Mouse (Mus musculus) stomach, postnatal 0 days (tissue): ENCODE measurements at regions not wholly inside any gene's neighbourhood (a gene's known extent, or its start where the extent isn't known, plus 50 kb on each side); places are given as distances from the start of the nearest gene placed in this dataset.

ENCODE experiments used
- ATAC-seq: fragments of 200-750 bp; cut with Nextera tagmentation; 2 replicates; pipeline ENCODE4 v1.8.0; 2017; ENCODE audit not compliant: low FRiP score, low TSS enrichment
- DNase-seq: peaks from one replicate; pipeline ENCODE4 v3.0.0-alpha.2; 2016; ENCODE audit warnings: low spot score
- H3K27ac ChIP-seq: fragments of 300-500 bp; sonication (generic); replicated peaks from 2 replicates; pipeline ENCODE4 v1.5.1; 2014; ENCODE audit warnings: mild to moderate bottlenecking, control low read depth
- H3K27me3 ChIP-seq: fragments of 300-500 bp; sonication (generic); 2 replicates; pipeline ENCODE4 v1.6.1; 2014; ENCODE audit warnings: low read length; ENCODE audit not compliant: control insufficient read depth, insufficient read depth
- H3K36me3 ChIP-seq: fragments of 300-500 bp; sonication (generic); 2 replicates; pipeline ENCODE4 v1.6.1; 2014; ENCODE audit warnings: low read length, mixed read lengths; ENCODE audit not compliant: control insufficient read depth, insufficient read depth
- H3K4me1 ChIP-seq: fragments of 300-500 bp; sonication (generic); replicated peaks from 2 replicates; pipeline ENCODE4 v1.6.1; 2014; ENCODE audit warnings: antibody characterized with exemption; ENCODE audit not compliant: control insufficient read depth, insufficient read depth
- H3K4me2 ChIP-seq: fragments of 300-500 bp; sonication (generic); replicated peaks from 2 replicates; pipeline ENCODE4 v1.6.1; 2014; ENCODE audit warnings: low read depth, mild to moderate bottlenecking, control low read depth, moderate library complexity
- H3K4me3 ChIP-seq: fragments of 300-500 bp; sonication (generic); 2 replicates; pipeline ENCODE4 v1.5.1; 2014; ENCODE audit warnings: low read depth, low read length, control low read depth
- H3K9ac ChIP-seq: fragments of 300-500 bp; sonication (generic); 2 replicates; pipeline ENCODE4 v1.6.1; 2014; ENCODE audit warnings: mild to moderate bottlenecking, low read length, control low read depth, mixed read lengths
- H3K9me3 ChIP-seq: fragments of 300-500 bp; sonication (generic); 2 replicates; pipeline ENCODE4 v1.6.1; 2016; ENCODE audit warnings: low read length; ENCODE audit not compliant: control insufficient read depth
- CTCF ChIP-seq: IDR thresholded peaks from 2 replicates; pipeline ENCODE4 v1.5.1; 2016; ENCODE audit warnings: antibody characterized with exemption, low read depth, mild to moderate bottlenecking, moderate library complexity
- EP300 ChIP-seq: optimal IDR thresholded peaks from 2 replicates; pipeline ENCODE3; 2016; ENCODE audit warnings: antibody characterized with exemption
- WGBS: fragments of 180-500 bp; shearing (Covaris S2); extraction: QIAGEN DNeasy Blood & Tissue Kit; methylation state at CpG from one replicate; pipeline ENCODE4 v1.1.7; 2014; 5-methylcytosine and 5-hydroxymethylcytosine counted together

- DNase-seq: no peak
- Histone ChIP-seq H3K9me3 (no peaks in the 10 kb centered on the region), H3K36me3 (no peaks in the 10 kb centered on the region), H3K4me2 (no peak overlapping the region), H3K4me1 (no peaks in the 10 kb centered on the region), H3K27ac (no peak overlapping the region), H3K9ac (no peak overlapping the region), H3K27me3 (no peaks in the 10 kb centered on the region), H3K4me3 (no peak overlapping the region)
- no peak for ATAC-seq
- no peak for TF ChIP-seq EP300
- TF ChIP-seq CTCF: no peak
- 63% methylated on average over 8 of the region's 8 CpGs for WGBS
Observed at GRCm38 (mm10) chr2:51509220-51510011, 117.9 kb upstream of the Tas2r134 start.

GRCm38 (mm10) chr2:51497896-51498295, 129.4 kb upstream of the Tas2r134 start:
- Histone ChIP-seq H3K4me1 (no peaks in the 10 kb centered on the region), H3K9me3 (no peaks in the 10 kb centered on the region), H3K9ac (no peak overlapping the region), H3K4me2 (no peak overlapping the region), H3K27ac (no peak overlapping the region), H3K4me3 (no peak overlapping the region), H3K36me3 (no peaks in the 10 kb centered on the region), H3K27me3 (no peaks in the 10 kb centered on the region)
- TF ChIP-seq EP300 (no peak), CTCF (no peak)
- 65% methylated on average over 2 of the region's 2 CpGs for WGBS
- ATAC-seq (no peak), DNase-seq (no peak)

- Histone ChIP-seq H3K27ac (no peak overlapping the region), H3K4me3 (no peak overlapping the region), H3K4me2 (no peak overlapping the region), H3K9me3 (no peaks in the 10 kb centered on the region), H3K4me1 (no peaks in the 10 kb centered on the region), H3K36me3 (no peaks in the 10 kb centered on the region), H3K27me3 (no peaks in the 10 kb centered on the region), H3K9ac (no peak overlapping the region)
- DNase-seq (no peak), ATAC-seq (no peak)
- TF ChIP-seq EP300 (no peak), CTCF (no peak)
- WGBS: 87% methylated on average over 2 of the region's 2 CpGs
Observed at GRCm38 (mm10) chr2:51473753-51474152, 153.6 kb upstream of the Tas2r134 start.

DNA sequence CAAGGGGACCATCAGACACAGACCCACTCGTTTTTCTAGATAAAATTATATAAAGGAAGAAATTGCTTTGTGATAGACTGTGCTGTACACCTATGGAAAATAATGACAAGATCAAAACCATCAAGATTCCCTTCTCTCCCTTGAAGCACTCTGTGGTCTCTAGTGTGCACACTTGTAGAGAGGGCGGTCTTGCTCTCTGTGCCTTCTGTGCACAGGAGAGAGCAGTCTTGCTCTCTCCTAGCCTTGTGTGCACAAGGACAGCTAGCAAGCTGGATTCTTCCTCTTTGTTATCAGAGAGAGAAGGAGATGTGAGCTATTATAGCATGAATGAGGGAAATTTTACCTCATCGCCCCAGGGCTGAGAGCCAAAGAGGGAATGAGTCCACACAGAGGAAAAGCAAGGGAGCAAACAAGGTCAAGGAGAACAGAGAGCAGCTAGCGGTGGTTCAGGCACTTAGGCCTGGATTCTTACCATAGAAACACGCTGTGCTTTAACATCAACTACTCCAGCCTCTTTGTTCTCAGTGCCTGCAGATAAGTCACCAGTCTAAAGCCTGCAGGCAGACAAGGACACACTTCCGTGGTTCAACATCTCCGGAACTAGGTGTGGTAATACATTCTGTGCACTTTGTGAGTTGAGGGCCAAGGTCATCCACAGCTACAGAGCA, 160.2 kb upstream of the Tas2r134 start:
- Histone ChIP-seq H3K4me3 (no peak overlapping the region), H3K27ac (no peak overlapping the region), H3K27me3 (no peaks in the 10 kb centered on the region), H3K9me3 (no peaks in the 10 kb centered on the region), H3K4me2 (no peak overlapping the region), H3K4me1 (no peaks in the 10 kb centered on the region), H3K36me3 (no peaks in the 10 kb centered on the region), H3K9ac (no peak overlapping the region)
- DNase-seq: no peak
- no peak for ATAC-seq
- 60% methylated on average over 7 of the region's 7 CpGs for WGBS
- no peak for TF ChIP-seq CTCF
- TF ChIP-seq EP300: no peak

- 81% methylated on average over 7 of the region's 7 CpGs for WGBS
- no peak overlapping the region for H3K9ac ChIP-seq
- ATAC-seq: no peak
- DNase-seq: no peak
- H3K27ac ChIP-seq: no peak overlapping the region
- no peaks in the 10 kb centered on the region for H3K36me3 ChIP-seq
- H3K27me3 ChIP-seq: no peaks in the 10 kb centered on the region
- H3K9me3 ChIP-seq: no peaks in the 10 kb centered on the region
- no peak overlapping the region for H3K4me2 ChIP-seq
- H3K4me1 ChIP-seq: no peaks in the 10 kb centered on the region
- H3K4me3 ChIP-seq: no peak overlapping the region
- no peak for TF ChIP-seq EP300
- TF ChIP-seq CTCF: no peak
Observed at GRCm38 (mm10) chr2:51466003-51466402, 161.3 kb upstream of the Tas2r134 start.

- H3K4me3 ChIP-seq: no peak overlapping the region
- 39% methylated on average over 7 of the region's 7 CpGs for WGBS
- H3K27me3 ChIP-seq: no peaks in the 10 kb centered on the region
- H3K9ac ChIP-seq: no peak overlapping the region
- TF ChIP-seq EP300: no peak
- no peak for TF ChIP-seq CTCF
- no peak overlapping the region for H3K4me2 ChIP-seq
- H3K27ac ChIP-seq: no peak overlapping the region
- DNase-seq: no peak
- H3K36me3 ChIP-seq: no peaks in the 10 kb centered on the region
- H3K4me1 ChIP-seq: no peaks in the 10 kb centered on the region
- no peaks in the 10 kb centered on the region for H3K9me3 ChIP-seq
- ATAC-seq: no peak
Observed at GRCm38 (mm10) chr2:51465576-51465975, 161.7 kb upstream of the Tas2r134 start.
